Mouse (Mus musculus): Measurements from ENCODE around the gene Rdh5. TPM values are rescaled to one million over a fixed set of nuclear protein-coding genes. Genes with fewer than 3 reads are reported as not detected.

Rdh5 gene
- total and polyA plus RNA-seq, 2 experiments from 2014 or later, result 21.0 to 24.8 TPM

- ATAC-seq, result no peak
- Histone ChIP-seq H3K9ac (replicated peaks; ENCODE audit: low read length) (no peak overlapping the region), H3K4me3 (ENCODE audit: low read length) (no peak overlapping the region), H3K27ac (no peak overlapping the region), H3K4me1 (ENCODE audit: insufficient read depth, low read length) (no peaks in the 10 kb centered on the region), H3K9me3 (ENCODE audit: low read length) (no peaks in the 10 kb centered on the region), H3K27me3 (ENCODE audit: insufficient read depth, low read length) (no peaks in the 10 kb centered on the region), H3K4me2 (ENCODE audit: low read depth, low read length) (no peak overlapping the region), H3K36me3 (ENCODE audit: insufficient read depth, low read length) (peaks cover 15% of the 10 kb centered on the region; the same call in 1 of the 2 replicates)
- DNase-seq (ENCODE audit: low spot score), result no peak
- TF ChIP-seq CTCF (IDR thresholded peaks at IDR 0.05; ENCODE audit: low read depth), result no peak
- 81% methylated on average over 3 of the region's 3 CpGs for WGBS
Observed at GRCm38 (mm10) chr10:128870341-128870740, 52.3 kb downstream of the Rdh5 start.

- Histone ChIP-seq H3K27ac (no peak overlapping the region), H3K9ac (replicated peaks; ENCODE audit: low read length) (no peak overlapping the region), H3K4me2 (ENCODE audit: low read depth, low read length) (no peak overlapping the region), H3K4me1 (ENCODE audit: insufficient read depth, low read length) (no peaks in the 10 kb centered on the region), H3K4me3 (ENCODE audit: low read length) (no peak overlapping the region), H3K27me3 (ENCODE audit: insufficient read depth, low read length) (no peaks in the 10 kb centered on the region), H3K36me3 (ENCODE audit: insufficient read depth, low read length) (no peaks in the 10 kb centered on the region), H3K9me3 (ENCODE audit: low read length) (no peaks in the 10 kb centered on the region)
- TF ChIP-seq CTCF (IDR thresholded peaks at IDR 0.05; ENCODE audit: low read depth), result no peak
- WGBS, result 100% methylated on average over 1 of the region's 1 CpGs
- no peak for ATAC-seq
- DNase-seq (ENCODE audit: low spot score), result no peak
Observed at GRCm38 (mm10) chr10:128866518-128866917, 56.2 kb downstream of the Rdh5 start.

- Histone ChIP-seq H3K4me2 (ENCODE audit: low read depth, low read length) (no peak overlapping the region), H3K9me3 (ENCODE audit: low read length) (no peaks in the 10 kb centered on the region), H3K9ac (replicated peaks; ENCODE audit: low read length) (no peak overlapping the region), H3K4me1 (ENCODE audit: insufficient read depth, low read length) (no peaks in the 10 kb centered on the region), H3K27me3 (ENCODE audit: insufficient read depth, low read length) (no peaks in the 10 kb centered on the region), H3K27ac (no peak overlapping the region), H3K4me3 (ENCODE audit: low read length) (no peak overlapping the region), H3K36me3 (ENCODE audit: insufficient read depth, low read length) (no peaks in the 10 kb centered on the region)
- DNase-seq (ENCODE audit: low spot score) (no peak), ATAC-seq (no peak)
- TF ChIP-seq CTCF (IDR thresholded peaks at IDR 0.05; ENCODE audit: low read depth), result peak; percentile 43
- WGBS, result 87% methylated on average over 3 of the region's 3 CpGs
Observed at GRCm38 (mm10) chr10:128866042-128866441, 56.6 kb downstream of the Rdh5 start.

Other genes starting within 250 kb of the Rdh5 start
- 15.3 and 15.5 TPM in 2 replicates for gene Suox, start 248.8 kb downstream of the Rdh5 start, total RNA-seq (2014; rRNA removed)
- 10.3 and 10.9 TPM in 2 replicates for gene Suox, start 248.8 kb downstream of the Rdh5 start, polyA plus RNA-seq (2015; fragmentation: Nextera tagmentation; extraction: Ambion mirVana)
- gene Rab5b, start 226.6 kb downstream of the Rdh5 start, total RNA-seq (2014; rRNA removed), result 108 and 127 TPM in 2 replicates
- gene Rab5b, start 226.6 kb downstream of the Rdh5 start, polyA plus RNA-seq (2015; fragmentation: Nextera tagmentation; extraction: Ambion mirVana), result 97.5 and 99.7 TPM in 2 replicates
- 0.63 and 1.0 TPM in 2 replicates for gene Pmel, start 218.7 kb downstream of the Rdh5 start, total RNA-seq (2014; rRNA removed)
- 1.0 and 1.4 TPM in 2 replicates for gene Pmel, start 218.7 kb downstream of the Rdh5 start, polyA plus RNA-seq (2015; fragmentation: Nextera tagmentation; extraction: Ambion mirVana)
- gene Cdk2, start 217.9 kb downstream of the Rdh5 start, total RNA-seq (2014; rRNA removed), result 17.5 and 21.2 TPM in 2 replicates
- gene Cdk2, start 217.9 kb downstream of the Rdh5 start, polyA plus RNA-seq (2015; fragmentation: Nextera tagmentation; extraction: Ambion mirVana), result 16.6 and 17.7 TPM in 2 replicates
- gene Dgka, start 178.0 kb downstream of the Rdh5 start, total RNA-seq (2014; rRNA removed), result 6.2 and 6.6 TPM in 2 replicates
- 6.2 and 6.7 TPM in 2 replicates for gene Dgka, start 178.0 kb downstream of the Rdh5 start, polyA plus RNA-seq (2015; fragmentation: Nextera tagmentation; extraction: Ambion mirVana)
- gene Pym1, start 175.0 kb downstream of the Rdh5 start, total RNA-seq (2014; rRNA removed), result 45.6 and 47.4 TPM in 2 replicates
- 51.0 and 51.5 TPM in 2 replicates for gene Pym1, start 175.0 kb downstream of the Rdh5 start, polyA plus RNA-seq (2015; fragmentation: Nextera tagmentation; extraction: Ambion mirVana)
- 0.52 and 2.8 TPM in 2 replicates for gene Mmp19, start 132.0 kb downstream of the Rdh5 start, total RNA-seq (2014; rRNA removed)
- 0.59 and 0.61 TPM in 2 replicates for gene Mmp19, start 132.0 kb downstream of the Rdh5 start, polyA plus RNA-seq (2015; fragmentation: Nextera tagmentation; extraction: Ambion mirVana)
- 28.6 and 30.9 TPM in 2 replicates for gene Dnajc14, start 118.8 kb downstream of the Rdh5 start, total RNA-seq (2014; rRNA removed)
- 32.7 and 37.0 TPM in 2 replicates for gene Dnajc14, start 118.8 kb downstream of the Rdh5 start, polyA plus RNA-seq (2015; fragmentation: Nextera tagmentation; extraction: Ambion mirVana)
- 26.5 and 27.3 TPM in 2 replicates for gene Tmem198b, start 118.5 kb downstream of the Rdh5 start, total RNA-seq (2014; rRNA removed)
- 18.8 and 18.9 TPM in 2 replicates for gene Tmem198b, start 118.5 kb downstream of the Rdh5 start, polyA plus RNA-seq (2015; fragmentation: Nextera tagmentation; extraction: Ambion mirVana)
- gene Sarnp, start 105.6 kb downstream of the Rdh5 start, total RNA-seq (2014; rRNA removed), result 19.4 and 24.3 TPM in 2 replicates
- gene Sarnp, start 105.6 kb downstream of the Rdh5 start, polyA plus RNA-seq (2015; fragmentation: Nextera tagmentation; extraction: Ambion mirVana), result 126 and 143 TPM in 2 replicates
- 12.0 and 23.1 TPM in 2 replicates for gene Ormdl2, start 101.2 kb downstream of the Rdh5 start, total RNA-seq (2014; rRNA removed)
- gene Ormdl2, start 101.2 kb downstream of the Rdh5 start, polyA plus RNA-seq (2015; fragmentation: Nextera tagmentation; extraction: Ambion mirVana), result 23.8 and 24.8 TPM in 2 replicates
- 15.9 and 18.8 TPM in 2 replicates for gene Gdf11, start 31.2 kb downstream of the Rdh5 start, total RNA-seq (2014; rRNA removed)
- 6.7 and 7.6 TPM in 2 replicates for gene Gdf11, start 31.2 kb downstream of the Rdh5 start, polyA plus RNA-seq (2015; fragmentation: Nextera tagmentation; extraction: Ambion mirVana)
- 35.2 and 40.9 TPM in 2 replicates for gene Cd63, start 21.9 kb downstream of the Rdh5 start, total RNA-seq (2014; rRNA removed)
- 417 and 436 TPM in 2 replicates for gene Cd63, start 21.9 kb downstream of the Rdh5 start, polyA plus RNA-seq (2015; fragmentation: Nextera tagmentation; extraction: Ambion mirVana)
- gene Bloc1s1, start 1.1 kb upstream of the Rdh5 start, total RNA-seq (2014; rRNA removed), result 70.9 and 97.6 TPM in 2 replicates
- 292 and 298 TPM in 2 replicates for gene Bloc1s1, start 1.1 kb upstream of the Rdh5 start, polyA plus RNA-seq (2015; fragmentation: Nextera tagmentation; extraction: Ambion mirVana)
- gene Itga7, start 10.9 kb upstream of the Rdh5 start, total RNA-seq (2014; rRNA removed), result 29.0 and 30.6 TPM in 2 replicates
- 15.1 and 16.9 TPM in 2 replicates for gene Itga7, start 10.9 kb upstream of the Rdh5 start, polyA plus RNA-seq (2015; fragmentation: Nextera tagmentation; extraction: Ambion mirVana)
- not detected in 2 replicates for gene Mettl7b, start 38.1 kb upstream of the Rdh5 start, total RNA-seq (2014; rRNA removed)
- not detected in 2 replicates for gene Mettl7b, start 38.1 kb upstream of the Rdh5 start, polyA plus RNA-seq (2015; fragmentation: Nextera tagmentation; extraction: Ambion mirVana)
- gene Olfr9, start 66.5 kb upstream of the Rdh5 start, total RNA-seq (2014; rRNA removed), result not detected in 2 replicates
- gene Olfr9, start 66.5 kb upstream of the Rdh5 start, polyA plus RNA-seq (2015; fragmentation: Nextera tagmentation; extraction: Ambion mirVana), result not detected in 2 replicates
- gene Olfr763, start 87.9 kb upstream of the Rdh5 start, total RNA-seq (2014; rRNA removed), result not detected in 2 replicates
- gene Olfr763, start 87.9 kb upstream of the Rdh5 start, polyA plus RNA-seq (2015; fragmentation: Nextera tagmentation; extraction: Ambion mirVana), result not detected in 2 replicates
- gene Olfr764-ps1, start 117.0 kb upstream of the Rdh5 start, total RNA-seq (2014; rRNA removed), result not detected in 2 replicates
- gene Olfr764-ps1, start 117.0 kb upstream of the Rdh5 start, polyA plus RNA-seq (2015; fragmentation: Nextera tagmentation; extraction: Ambion mirVana), result not detected in 2 replicates
- gene Olfr765, start 127.1 kb upstream of the Rdh5 start, total RNA-seq (2014; rRNA removed), result not detected in 2 replicates
- not detected in 2 replicates for gene Olfr765, start 127.1 kb upstream of the Rdh5 start, polyA plus RNA-seq (2015; fragmentation: Nextera tagmentation; extraction: Ambion mirVana)
- not detected in 2 replicates for gene Olfr766-ps1, start 146.1 kb upstream of the Rdh5 start, total RNA-seq (2014; rRNA removed)
- not detected in 2 replicates for gene Olfr766-ps1, start 146.1 kb upstream of the Rdh5 start, polyA plus RNA-seq (2015; fragmentation: Nextera tagmentation; extraction: Ambion mirVana)
- gene Olfr767, start 160.0 kb upstream of the Rdh5 start, total RNA-seq (2014; rRNA removed), result not detected in 2 replicates
- gene Olfr767, start 160.0 kb upstream of the Rdh5 start, polyA plus RNA-seq (2015; fragmentation: Nextera tagmentation; extraction: Ambion mirVana), result not detected in 2 replicates
- gene Olfr768, start 176.5 kb upstream of the Rdh5 start, total RNA-seq (2014; rRNA removed), result not detected in 2 replicates
- gene Olfr768, start 176.5 kb upstream of the Rdh5 start, polyA plus RNA-seq (2015; fragmentation: Nextera tagmentation; extraction: Ambion mirVana), result not detected in 2 replicates
- not detected in 2 replicates for gene Olfr769, start 195.0 kb upstream of the Rdh5 start, total RNA-seq (2014; rRNA removed)
- not detected in 2 replicates for gene Olfr769, start 195.0 kb upstream of the Rdh5 start, polyA plus RNA-seq (2015; fragmentation: Nextera tagmentation; extraction: Ambion mirVana)
- not detected in 2 replicates for gene Olfr770, start 216.1 kb upstream of the Rdh5 start, total RNA-seq (2014; rRNA removed)
- gene Olfr770, start 216.1 kb upstream of the Rdh5 start, polyA plus RNA-seq (2015; fragmentation: Nextera tagmentation; extraction: Ambion mirVana), result not detected in 2 replicates
- not detected in 2 replicates for gene Olfr771, start 241.9 kb upstream of the Rdh5 start, total RNA-seq (2014; rRNA removed)
- not detected in 2 replicates for gene Olfr771, start 241.9 kb upstream of the Rdh5 start, polyA plus RNA-seq (2015; fragmentation: Nextera tagmentation; extraction: Ambion mirVana)